Mouse (Mus musculus): ENCODE results near the gene Klri1. TPM values are rescaled to one million over a fixed set of nuclear protein-coding genes. Genes with fewer than 3 reads are reported as not detected.

Klri1 gene
- polyA plus RNA-seq (2015; fragmentation: Nextera tagmentation; extraction: Ambion mirVana) = not detected in 2 replicates

DNA sequence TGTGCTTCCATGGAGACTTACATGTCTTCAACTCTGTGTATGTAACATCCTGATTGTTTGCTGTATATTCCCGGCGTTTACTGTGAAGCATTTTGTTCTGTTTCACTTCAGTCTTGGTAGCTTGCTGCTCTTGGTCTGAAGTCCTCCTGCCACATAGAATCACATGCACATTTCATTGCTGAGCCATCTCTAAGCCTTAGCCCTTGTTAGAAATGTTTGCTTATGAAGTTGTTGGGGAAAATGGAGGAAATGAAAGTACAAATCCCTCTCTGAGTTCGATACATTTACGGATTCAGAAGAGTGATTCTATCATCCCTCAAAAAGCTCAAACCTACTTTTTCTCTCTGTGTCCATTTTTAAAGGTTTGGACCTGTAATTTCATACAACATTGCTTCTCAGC lies at the start of gene Klri1:
TSS of gene Klri1 (minus strand) at position 101 of the 400 bp plus-strand sequence.
- Histone ChIP-seq H3K9ac (replicated peaks; ENCODE audit: low read depth) (no peak within 1 kb of the TSS), H3K4me1 (ENCODE audit: insufficient read depth, low read depth, low read length) (no peaks in the 10 kb centered on the region), H3K36me3 (ENCODE audit: insufficient read depth, low read length) (no peaks in the 10 kb centered on the region), H3K4me3 (ENCODE audit: low read depth, low read length) (no peak within 1 kb of the TSS), H3K27me3 (replicated peaks; ENCODE audit: insufficient read depth, low read length) (no peaks in the 10 kb centered on the region), H3K27ac (ENCODE audit: low read length) (no peak within 1 kb of the TSS), H3K4me2 (replicated peaks; ENCODE audit: low read depth, low read length) (no peak within 1 kb of the TSS), H3K9me3 (ENCODE audit: low read length) (no peaks in the 10 kb centered on the region)
- ATAC-seq (no peak), DNase-seq (ENCODE audit: low spot score) (no peak)
- WGBS = 86% methylated on average over 4 of the region's 4 CpGs
- no peak for TF ChIP-seq CTCF (IDR thresholded peaks at IDR 0.05)
- no peak for TF ChIP-seq EP300 (IDR thresholded peaks at IDR 0.05)

DNA sequence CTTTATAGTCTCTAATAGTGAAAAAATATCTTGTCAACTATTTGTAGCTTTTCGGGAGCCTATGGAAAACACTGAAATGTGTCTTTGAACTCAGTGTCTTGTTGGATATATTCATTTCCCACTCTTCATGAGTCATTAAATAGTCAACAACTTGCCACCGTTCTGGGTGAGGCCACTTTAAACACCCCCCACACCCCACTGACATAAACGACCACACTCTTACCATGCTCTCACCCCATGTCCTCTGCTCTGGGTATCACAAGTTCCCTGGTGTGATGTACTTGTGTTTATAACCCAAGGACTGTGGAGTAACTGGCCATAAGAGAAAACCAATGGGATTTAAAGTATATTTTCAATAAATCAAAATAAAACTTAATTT lies 30.7 kb upstream of the Klri1 start:
- Histone ChIP-seq H3K27me3 (replicated peaks; ENCODE audit: insufficient read depth, low read length) (no peaks in the 10 kb centered on the region), H3K9ac (replicated peaks; ENCODE audit: low read depth) (no peak overlapping the region), H3K36me3 (ENCODE audit: insufficient read depth, low read length) (no peaks in the 10 kb centered on the region), H3K27ac (ENCODE audit: low read length) (no peak overlapping the region), H3K4me3 (ENCODE audit: low read depth, low read length) (no peak overlapping the region), H3K4me1 (ENCODE audit: insufficient read depth, low read depth, low read length) (no peaks in the 10 kb centered on the region), H3K4me2 (replicated peaks; ENCODE audit: low read depth, low read length) (no peak overlapping the region), H3K9me3 (ENCODE audit: low read length) (no peaks in the 10 kb centered on the region)
- ATAC-seq (no peak), DNase-seq (ENCODE audit: low spot score) (no peak)
- WGBS = 60% methylated on average over 3 of the region's 3 CpGs
- TF ChIP-seq CTCF (IDR thresholded peaks at IDR 0.05) = no peak
- TF ChIP-seq EP300 (IDR thresholded peaks at IDR 0.05) = no peak

DNA sequence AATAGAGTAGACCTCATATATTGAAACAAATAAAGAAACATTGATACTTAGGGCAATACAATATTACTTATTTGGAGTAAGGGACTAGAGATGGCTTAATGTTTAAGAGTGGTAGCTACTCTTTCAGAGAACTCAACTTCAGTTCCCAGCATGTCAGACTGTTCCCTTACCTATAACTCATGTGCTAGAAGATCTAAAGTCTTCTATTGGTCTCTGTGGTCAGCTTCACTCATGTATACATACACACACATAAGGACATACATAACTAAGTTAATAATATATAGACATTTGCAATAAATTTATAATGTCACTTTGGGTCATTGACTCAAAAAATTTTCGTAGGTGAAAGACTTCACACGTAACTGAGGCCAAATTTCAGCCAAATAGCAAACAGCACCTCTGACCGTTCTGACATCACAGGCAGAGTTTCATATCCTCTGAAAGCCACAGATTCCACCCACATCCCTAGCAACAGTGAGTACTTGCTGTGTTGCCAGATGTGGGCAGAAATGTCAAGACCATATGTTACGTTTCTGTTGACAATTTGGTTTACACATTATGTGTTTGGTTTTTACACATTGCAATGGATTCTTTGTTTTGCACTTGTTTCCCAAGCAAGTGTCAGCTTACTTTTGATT lies 30.2 kb upstream of the Klri1 start:
- Histone ChIP-seq H3K4me1 (ENCODE audit: insufficient read depth, low read depth, low read length) (no peaks in the 10 kb centered on the region), H3K27ac (ENCODE audit: low read length) (no peak overlapping the region), H3K9ac (replicated peaks; ENCODE audit: low read depth) (no peak overlapping the region), H3K36me3 (ENCODE audit: insufficient read depth, low read length) (no peaks in the 10 kb centered on the region), H3K27me3 (replicated peaks; ENCODE audit: insufficient read depth, low read length) (no peaks in the 10 kb centered on the region), H3K4me2 (replicated peaks; ENCODE audit: low read depth, low read length) (no peak overlapping the region), H3K9me3 (ENCODE audit: low read length) (no peaks in the 10 kb centered on the region), H3K4me3 (ENCODE audit: low read depth, low read length) (no peak overlapping the region)
- no peak for TF ChIP-seq EP300 (IDR thresholded peaks at IDR 0.05)
- no peak for TF ChIP-seq CTCF (IDR thresholded peaks at IDR 0.05)
- DNase-seq (ENCODE audit: low spot score) (no peak), ATAC-seq (no peak)
- WGBS = 68% methylated on average over 4 of the region's 4 CpGs

DNA sequence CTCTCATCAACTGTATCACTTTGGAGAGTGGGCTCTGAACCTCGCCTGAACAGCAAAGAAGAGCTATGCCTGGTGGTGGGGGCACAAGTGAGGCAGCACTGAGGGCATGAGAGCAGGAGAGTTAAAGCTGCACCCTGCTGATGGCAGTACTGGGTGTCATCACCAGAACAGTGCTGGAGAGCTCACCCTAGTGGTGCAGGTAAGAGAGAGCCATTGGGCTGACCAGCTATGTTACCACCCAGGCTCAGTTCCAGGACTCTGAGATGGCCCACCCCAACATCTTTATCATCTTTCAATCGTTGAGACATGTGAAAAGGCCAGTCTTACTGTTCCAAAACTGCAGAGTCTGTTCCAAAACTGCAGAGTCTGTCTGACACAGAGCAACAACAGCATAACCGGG lies 29.2 kb upstream of the Klri1 start:
- H3K4me1 ChIP-seq (ENCODE audit: insufficient read depth, low read depth, low read length) = no peaks in the 10 kb centered on the region
- no peak overlapping the region for H3K9ac ChIP-seq (replicated peaks; ENCODE audit: low read depth)
- no peak overlapping the region for H3K4me3 ChIP-seq (ENCODE audit: low read depth, low read length)
- no peak overlapping the region for H3K27ac ChIP-seq (ENCODE audit: low read length)
- no peak overlapping the region for H3K4me2 ChIP-seq (replicated peaks; ENCODE audit: low read depth, low read length)
- DNase-seq (ENCODE audit: low spot score) (no peak), ATAC-seq (no peak)
- no peaks in the 10 kb centered on the region for H3K36me3 ChIP-seq (ENCODE audit: insufficient read depth, low read length)
- WGBS = 45% methylated on average over 3 of the region's 3 CpGs
- H3K9me3 ChIP-seq (ENCODE audit: low read length) = no peaks in the 10 kb centered on the region
- TF ChIP-seq EP300 (IDR thresholded peaks at IDR 0.05) (no peak), CTCF (IDR thresholded peaks at IDR 0.05) (no peak)
- no peaks in the 10 kb centered on the region for H3K27me3 ChIP-seq (replicated peaks; ENCODE audit: insufficient read depth, low read length)

DNA sequence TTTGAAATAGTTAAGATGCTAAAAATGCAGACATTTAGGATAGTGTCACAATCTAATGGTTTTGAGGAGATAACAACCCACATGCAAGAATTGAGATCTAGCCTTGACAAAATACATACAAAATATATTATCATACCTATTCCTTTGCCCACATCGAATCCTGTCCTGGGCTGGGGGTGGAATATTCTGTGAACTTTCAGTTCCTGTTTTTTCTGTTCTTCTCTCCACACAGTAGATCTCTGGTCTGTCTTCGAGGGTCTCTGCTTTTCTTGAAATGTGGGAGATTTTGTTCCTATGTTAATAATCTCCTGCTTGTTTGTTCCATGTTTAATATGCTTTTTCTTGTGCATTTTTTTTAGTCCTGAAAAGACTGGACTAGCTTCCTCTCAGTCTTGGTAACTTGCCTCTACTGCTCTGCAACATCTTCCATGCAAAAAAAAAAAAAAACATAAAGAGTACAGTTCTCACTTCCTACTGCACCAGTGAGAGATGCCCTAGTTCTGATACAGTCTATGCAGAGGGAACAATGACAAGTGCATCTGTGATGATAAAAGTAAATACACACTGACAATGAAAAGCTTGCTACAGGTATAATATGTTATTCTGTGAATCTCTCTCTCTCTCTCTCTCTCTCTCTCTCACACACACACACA lies 23.3 kb upstream of the Klri1 start, which contains the start of gene Klri2:
TSS of gene Klri2 (minus strand) at position 416 of the 653 bp plus-strand sequence.
- ATAC-seq (no peak), DNase-seq (ENCODE audit: low spot score) (no peak)
- 53% methylated on average over 2 of the region's 2 CpGs for WGBS
- Histone ChIP-seq H3K27ac (ENCODE audit: low read length) (no peak within 1 kb of the TSS), H3K9me3 (ENCODE audit: low read length) (no peaks in the 10 kb centered on the region), H3K4me2 (replicated peaks; ENCODE audit: low read depth, low read length) (no peak within 1 kb of the TSS), H3K4me1 (ENCODE audit: insufficient read depth, low read depth, low read length) (no peaks in the 10 kb centered on the region), H3K36me3 (ENCODE audit: insufficient read depth, low read length) (no peaks in the 10 kb centered on the region), H3K9ac (replicated peaks; ENCODE audit: low read depth) (no peak within 1 kb of the TSS), H3K4me3 (ENCODE audit: low read depth, low read length) (no peak within 1 kb of the TSS), H3K27me3 (replicated peaks; ENCODE audit: insufficient read depth, low read length) (no peaks in the 10 kb centered on the region)
- TF ChIP-seq CTCF (IDR thresholded peaks at IDR 0.05) (no peak), EP300 (IDR thresholded peaks at IDR 0.05) (no peak)

DNA sequence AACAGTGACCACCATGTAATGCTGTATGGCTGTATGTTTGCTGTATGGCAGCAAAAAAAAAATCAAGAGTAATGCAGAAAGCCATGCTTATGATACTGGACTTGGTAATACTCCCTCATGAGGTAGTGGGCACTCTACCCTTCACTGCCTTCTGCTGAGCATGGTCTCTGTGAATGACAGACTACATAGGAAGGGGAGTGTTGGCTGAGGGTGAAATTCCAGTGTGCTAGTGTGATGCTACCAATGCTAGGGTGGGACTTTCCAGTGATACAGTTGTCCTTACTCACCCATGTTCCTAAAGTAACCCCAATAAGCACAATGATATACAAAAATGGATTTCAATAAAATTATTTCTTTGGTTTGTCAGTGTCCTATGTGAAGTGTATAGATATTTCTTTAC lies 19.5 kb upstream of the Klri1 start:
- no peaks in the 10 kb centered on the region for H3K27me3 ChIP-seq (replicated peaks; ENCODE audit: insufficient read depth, low read length)
- no peaks in the 10 kb centered on the region for H3K36me3 ChIP-seq (ENCODE audit: insufficient read depth, low read length)
- no peak overlapping the region for H3K27ac ChIP-seq (ENCODE audit: low read length)
- DNase-seq (ENCODE audit: low spot score) = no peak
- H3K4me3 ChIP-seq (ENCODE audit: low read depth, low read length) = no peak overlapping the region
- TF ChIP-seq EP300 (IDR thresholded peaks at IDR 0.05) (no peak), CTCF (IDR thresholded peaks at IDR 0.05) (no peak)
- H3K4me2 ChIP-seq (replicated peaks; ENCODE audit: low read depth, low read length) = no peak overlapping the region
- H3K9ac ChIP-seq (replicated peaks; ENCODE audit: low read depth) = no peak overlapping the region
- ATAC-seq = no peak
- H3K9me3 ChIP-seq (ENCODE audit: low read length) = no peaks in the 10 kb centered on the region
- H3K4me1 ChIP-seq (ENCODE audit: insufficient read depth, low read depth, low read length) = no peaks in the 10 kb centered on the region

Data from lung, postnatal 0 days (tissue).